Mouse (Mus musculus): ENCODE data around the gene Rapgef4. TPM values are rescaled to one million over a fixed set of nuclear protein-coding genes. Genes with fewer than 3 reads are reported as not detected.
"Not testable (repeated sequence)": the region's sequence is repeated elsewhere in the genome, so short reads cannot be mapped to it uniquely, and the experiment has no call there.

Rapgef4 gene
- polyA plus RNA-seq, 1 experiment from 2014 or later = 3.6 TPM

DNA sequence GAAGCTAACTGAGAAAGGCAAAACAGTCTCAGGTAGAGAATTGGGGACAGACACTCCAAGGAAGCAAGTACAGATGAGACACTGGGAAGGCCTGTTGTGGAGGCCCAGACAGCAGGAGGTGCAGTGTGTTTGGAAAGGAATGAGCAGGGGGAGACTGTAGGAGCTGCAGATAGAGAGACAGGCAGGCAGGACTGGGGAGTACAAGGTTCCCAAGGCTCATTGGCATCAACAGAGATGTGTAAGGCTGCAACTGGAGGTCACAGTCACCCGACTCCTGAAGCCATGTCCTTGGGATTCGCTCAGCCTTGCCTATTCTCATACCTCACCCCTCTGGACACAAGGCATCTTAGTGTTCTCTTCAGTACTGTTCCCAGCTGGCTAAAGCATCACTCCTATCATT lies 145.4 kb downstream of the Rapgef4 start:
- no peaks in the 10 kb centered on the region for H3K4me1 ChIP-seq (replicated peaks; ENCODE audit: control insufficient read depth, insufficient read depth, low read length)
- H3K4me2 ChIP-seq (ENCODE audit: low read length) = no peak overlapping the region
- H3K36me3 ChIP-seq (ENCODE audit: control insufficient read depth, insufficient read depth, low read length) = no peaks in the 10 kb centered on the region
- H3K9me3 ChIP-seq (ENCODE audit: control insufficient read depth, low read length) = no peaks in the 10 kb centered on the region
- no peak for DNase-seq (ENCODE audit: low spot score)
- no peak overlapping the region for H3K27ac ChIP-seq (ENCODE audit: low read depth)
- ATAC-seq (replicated peaks; ENCODE audit: low FRiP score, low TSS enrichment, low read depth) = no peak
- no peak overlapping the region for H3K9ac ChIP-seq (ENCODE audit: low read length)
- H3K27me3 ChIP-seq (replicated peaks; ENCODE audit: control insufficient read depth, insufficient read depth, low read length) = no peaks in the 10 kb centered on the region
- no peak overlapping the region for H3K4me3 ChIP-seq (ENCODE audit: low read depth, low read length)
- WGBS = 90% methylated on average over 2 of the region's 2 CpGs

- Histone ChIP-seq H3K4me2 (ENCODE audit: low read length) (no peak overlapping the region), H3K27ac (ENCODE audit: low read depth) (no peak overlapping the region), H3K9ac (ENCODE audit: low read length) (no peak overlapping the region), H3K27me3 (replicated peaks; ENCODE audit: control insufficient read depth, insufficient read depth, low read length) (no peaks in the 10 kb centered on the region), H3K4me3 (ENCODE audit: low read depth, low read length) (no peak overlapping the region), H3K9me3 (ENCODE audit: control insufficient read depth, low read length) (no peaks in the 10 kb centered on the region), H3K36me3 (ENCODE audit: control insufficient read depth, insufficient read depth, low read length) (no peaks in the 10 kb centered on the region), H3K4me1 (replicated peaks; ENCODE audit: control insufficient read depth, insufficient read depth, low read length) (no peaks in the 10 kb centered on the region)
- 89% methylated on average over 8 of the region's 8 CpGs for WGBS
- no peak for ATAC-seq (replicated peaks; ENCODE audit: low FRiP score, low TSS enrichment, low read depth)
- no peak for DNase-seq (ENCODE audit: low spot score)
These were observed 148.7 kb downstream of the Rapgef4 start for GRCm38 (mm10) chr2:72129612-72130311.

GRCm38 (mm10) chr2:72132222-72132621 lies 151.2 kb downstream of the Rapgef4 start:
- H3K4me3 ChIP-seq (ENCODE audit: low read depth, low read length) = no peak overlapping the region
- H3K9me3 ChIP-seq (ENCODE audit: control insufficient read depth, low read length) = no peaks in the 10 kb centered on the region
- no peaks in the 10 kb centered on the region for H3K4me1 ChIP-seq (replicated peaks; ENCODE audit: control insufficient read depth, insufficient read depth, low read length)
- no peak for DNase-seq (ENCODE audit: low spot score)
- no peak for ATAC-seq (replicated peaks; ENCODE audit: low FRiP score, low TSS enrichment, low read depth)
- no peak overlapping the region for H3K27ac ChIP-seq (ENCODE audit: low read depth)
- 79% methylated on average over 3 of the region's 3 CpGs for WGBS
- no peaks in the 10 kb centered on the region for H3K27me3 ChIP-seq (replicated peaks; ENCODE audit: control insufficient read depth, insufficient read depth, low read length)
- no peak overlapping the region for H3K9ac ChIP-seq (ENCODE audit: low read length)
- H3K36me3 ChIP-seq (ENCODE audit: control insufficient read depth, insufficient read depth, low read length) = no peaks in the 10 kb centered on the region
- no peak overlapping the region for H3K4me2 ChIP-seq (ENCODE audit: low read length)

DNA sequence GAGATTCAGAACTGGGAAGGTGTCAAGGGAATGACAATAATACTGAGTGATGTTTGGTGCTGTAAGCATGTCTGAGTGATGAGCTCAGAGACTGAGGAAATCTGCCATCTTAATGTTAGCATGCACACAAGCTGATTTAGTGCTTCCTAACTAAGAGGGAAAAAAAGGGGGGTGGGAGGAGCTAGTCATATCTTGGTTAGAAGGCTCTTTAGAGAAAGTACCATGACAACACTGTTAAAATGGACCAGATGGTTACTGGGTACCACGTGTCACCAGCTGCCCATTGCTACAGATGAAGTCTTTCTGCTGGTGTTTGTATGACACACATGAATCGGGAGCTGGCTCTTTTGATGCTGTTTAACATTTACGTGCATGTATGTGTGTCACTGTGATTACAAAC lies 155.0 kb downstream of the Rapgef4 start:
- no peaks in the 10 kb centered on the region for H3K27me3 ChIP-seq (replicated peaks; ENCODE audit: control insufficient read depth, insufficient read depth, low read length)
- ATAC-seq (replicated peaks; ENCODE audit: low FRiP score, low TSS enrichment, low read depth) (no peak), DNase-seq (ENCODE audit: low spot score) (no peak)
- no peak overlapping the region for H3K27ac ChIP-seq (ENCODE audit: low read depth)
- H3K9me3 ChIP-seq (ENCODE audit: control insufficient read depth, low read length) = no peaks in the 10 kb centered on the region
- no peak overlapping the region for H3K4me2 ChIP-seq (ENCODE audit: low read length)
- 46% methylated on average over 3 of the region's 3 CpGs for WGBS
- no peak overlapping the region for H3K9ac ChIP-seq (ENCODE audit: low read length)
- no peak overlapping the region for H3K4me3 ChIP-seq (ENCODE audit: low read depth, low read length)
- no peaks in the 10 kb centered on the region for H3K36me3 ChIP-seq (ENCODE audit: control insufficient read depth, insufficient read depth, low read length)
- H3K4me1 ChIP-seq (replicated peaks; ENCODE audit: control insufficient read depth, insufficient read depth, low read length) = peaks cover 3% of the 10 kb centered on the region; the same call in 1 of the 2 replicates

- Histone ChIP-seq H3K4me2 (ENCODE audit: low read length) (no peak overlapping the region), H3K36me3 (ENCODE audit: control insufficient read depth, insufficient read depth, low read length) (no peaks in the 10 kb centered on the region), H3K9ac (ENCODE audit: low read length) (no peak overlapping the region), H3K9me3 (ENCODE audit: control insufficient read depth, low read length) (no peaks in the 10 kb centered on the region), H3K4me3 (ENCODE audit: low read depth, low read length) (no peak overlapping the region), H3K4me1 (replicated peaks; ENCODE audit: control insufficient read depth, insufficient read depth, low read length) (peaks cover 6% of the 10 kb centered on the region; the same call in 1 of the 2 replicates), H3K27me3 (replicated peaks; ENCODE audit: control insufficient read depth, insufficient read depth, low read length) (no peaks in the 10 kb centered on the region), H3K27ac (ENCODE audit: low read depth) (no peak overlapping the region)
- DNase-seq (ENCODE audit: low spot score) (no peak), ATAC-seq (replicated peaks; ENCODE audit: low FRiP score, low TSS enrichment, low read depth) (no peak)
- WGBS = 41% methylated on average over 9 of the region's 9 CpGs
These were observed 155.6 kb downstream of the Rapgef4 start for GRCm38 (mm10) chr2:72136486-72137264.

- DNase-seq (ENCODE audit: low spot score) (no peak), ATAC-seq (replicated peaks; ENCODE audit: low FRiP score, low TSS enrichment, low read depth) (no peak)
- WGBS = 61% methylated on average over 14 of the region's 14 CpGs
- Histone ChIP-seq H3K27me3 (replicated peaks; ENCODE audit: control insufficient read depth, insufficient read depth, low read length) (no peaks in the 10 kb centered on the region), H3K4me2 (ENCODE audit: low read length) (no peak overlapping the region), H3K4me1 (replicated peaks; ENCODE audit: control insufficient read depth, insufficient read depth, low read length) (peaks cover 8% of the 10 kb centered on the region; the same call in 1 of the 2 replicates), H3K9ac (ENCODE audit: low read length) (no peak overlapping the region), H3K4me3 (ENCODE audit: low read depth, low read length) (no peak overlapping the region), H3K9me3 (ENCODE audit: control insufficient read depth, low read length) (no peaks in the 10 kb centered on the region), H3K27ac (ENCODE audit: low read depth) (no peak overlapping the region), H3K36me3 (ENCODE audit: control insufficient read depth, insufficient read depth, low read length) (no peaks in the 10 kb centered on the region)
These were observed 159.1 kb downstream of the Rapgef4 start for GRCm38 (mm10) chr2:72139863-72140845.

DNA sequence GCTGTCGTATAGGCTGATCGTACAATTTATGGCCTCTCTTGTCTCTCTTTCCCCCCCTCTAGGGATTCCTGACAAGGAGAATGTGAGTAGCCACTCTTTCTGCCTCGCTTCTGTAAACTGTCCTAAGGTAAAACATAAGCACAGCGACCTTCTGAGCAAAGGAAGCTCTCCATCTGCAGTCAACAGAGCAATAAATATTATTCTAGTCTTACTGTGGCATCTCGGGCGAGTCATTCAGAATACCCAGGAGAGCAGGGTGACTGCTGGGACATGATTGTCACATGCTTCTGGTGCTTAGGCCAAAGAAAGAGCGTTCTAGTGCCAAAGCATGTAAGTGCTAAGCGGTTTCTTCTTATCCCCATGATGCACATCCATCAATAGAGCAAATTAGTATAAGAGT lies 160.1 kb downstream of the Rapgef4 start:
- Histone ChIP-seq H3K9ac (ENCODE audit: low read length) (no peak overlapping the region), H3K27me3 (replicated peaks; ENCODE audit: control insufficient read depth, insufficient read depth, low read length) (no peaks in the 10 kb centered on the region), H3K4me1 (replicated peaks; ENCODE audit: control insufficient read depth, insufficient read depth, low read length) (peaks cover 9% of the 10 kb centered on the region; the same call in 1 of the 2 replicates), H3K36me3 (ENCODE audit: control insufficient read depth, insufficient read depth, low read length) (no peaks in the 10 kb centered on the region), H3K4me2 (ENCODE audit: low read length) (no peak overlapping the region), H3K27ac (ENCODE audit: low read depth) (no peak overlapping the region), H3K9me3 (ENCODE audit: control insufficient read depth, low read length) (no peaks in the 10 kb centered on the region), H3K4me3 (ENCODE audit: low read depth, low read length) (no peak overlapping the region)
- ATAC-seq (replicated peaks; ENCODE audit: low FRiP score, low TSS enrichment, low read depth) (no peak), DNase-seq (ENCODE audit: low spot score) (no peak)
- WGBS = 37% methylated on average over 8 of the region's 8 CpGs

- not testable (repeated sequence) for H3K4me1 ChIP-seq (replicated peaks; ENCODE audit: control insufficient read depth, insufficient read depth, low read length); H3K36me3 ChIP-seq (ENCODE audit: control insufficient read depth, insufficient read depth, low read length); ATAC-seq (replicated peaks; ENCODE audit: low FRiP score, low TSS enrichment, low read depth); H3K27me3 ChIP-seq (replicated peaks; ENCODE audit: control insufficient read depth, insufficient read depth, low read length); H3K27ac ChIP-seq (ENCODE audit: low read depth); DNase-seq (ENCODE audit: low spot score); H3K4me2 ChIP-seq (ENCODE audit: low read length); H3K9me3 ChIP-seq (ENCODE audit: control insufficient read depth, low read length); H3K4me3 ChIP-seq (ENCODE audit: low read depth, low read length); H3K9ac ChIP-seq (ENCODE audit: low read length)
- WGBS = 94% methylated on average over 4 of the region's 4 CpGs
These were observed 160.7 kb downstream of the Rapgef4 start for GRCm38 (mm10) chr2:72141732-72142131.
